Mouse (Mus musculus) liver, adult 2 months (tissue): Measurements from ENCODE around the gene Urb1.

Experiments
- CTCF ChIP-seq: fragments of 200-500 bp; IDR thresholded peaks from 2 replicates; pipeline ENCODE4 v1.5.1; 2011; ENCODE audit warnings: low read depth, low read length, control low read depth
- POLR2A ChIP-seq: fragments of 200-500 bp; IDR thresholded peaks from 2 replicates; pipeline ENCODE4 v1.6.1; 2011; ENCODE audit warnings: low read length, control low read depth; ENCODE audit not compliant: insufficient read depth; ENCODE audit errors: extremely low read depth

DNA sequence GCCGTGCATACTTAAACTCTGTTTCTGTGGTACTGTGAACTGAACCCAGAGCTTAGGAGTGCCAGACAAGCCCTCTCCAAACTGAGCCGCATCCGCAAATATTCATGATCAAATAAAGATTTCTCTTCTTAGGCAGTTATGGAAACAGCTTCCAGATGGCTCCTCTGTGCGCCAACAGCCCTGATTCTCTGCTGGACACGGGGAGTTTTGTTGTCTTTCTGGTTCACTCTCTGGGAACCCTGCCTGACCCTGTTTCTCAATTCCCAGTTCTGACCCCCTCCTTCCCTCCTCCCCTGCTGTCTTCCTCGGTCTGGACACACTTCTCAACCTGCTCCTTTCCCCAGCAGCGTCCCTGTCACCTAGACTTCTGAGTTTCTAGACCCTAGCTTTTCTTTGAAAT is 12.8 kb upstream of the Urb1 start:
- no peak for TF ChIP-seq POLR2A
- no peak for TF ChIP-seq CTCF
